Mouse (Mus musculus) neural tube, embryonic 11.5 days (tissue): ENCODE results near the gene Eno3. TPM values are rescaled to one million over a fixed set of nuclear protein-coding genes. Genes with fewer than 3 reads are reported as not detected.
A peak's percentile ranks its signal among the peaks of the same experiment; 100 is the strongest.

ENCODE experiments used
- ATAC-seq: fragments of 200-750 bp; cut with Nextera tagmentation; 2 replicates; pipeline ENCODE4 v1.8.0; 2017; ENCODE audit warnings: moderate number of reproducible peaks, mild to moderate bottlenecking, moderate TSS enrichment, moderate library complexity; ENCODE audit not compliant: insufficient read depth, low FRiP score, low TSS enrichment
- DNase-seq: peaks from one replicate; pipeline ENCODE4 v3.0.0-alpha.2; 2015; ENCODE audit warnings: low spot score
- H3K27ac ChIP-seq: fragments of 300-500 bp; sonication (generic); 2 replicates; pipeline ENCODE4 v1.5.1; 2014; ENCODE audit warnings: low read depth, mild to moderate bottlenecking, low read length
- H3K27me3 ChIP-seq: fragments of 300-500 bp; sonication (generic); 2 replicates; pipeline ENCODE4 v1.6.1; 2014; ENCODE audit warnings: mild to moderate bottlenecking, low read length, mixed read lengths; ENCODE audit not compliant: control insufficient read depth, insufficient read depth
- H3K36me3 ChIP-seq: fragments of 300-500 bp; sonication (generic); 2 replicates; pipeline ENCODE4 v1.6.1; 2014; ENCODE audit warnings: mild to moderate bottlenecking, low read length, moderate library complexity, mixed read lengths; ENCODE audit not compliant: control insufficient read depth, insufficient read depth
- H3K4me1 ChIP-seq: fragments of 300-500 bp; sonication (generic); 2 replicates; pipeline ENCODE4 v1.6.1; 2014; ENCODE audit warnings: low read length, mixed read lengths; ENCODE audit not compliant: control insufficient read depth, insufficient read depth
- H3K4me2 ChIP-seq: fragments of 300-500 bp; sonication (generic); 2 replicates; pipeline ENCODE4 v1.6.1; 2014; ENCODE audit warnings: low read depth, mild to moderate bottlenecking, moderate library complexity
- H3K4me3 ChIP-seq: fragments of 300-500 bp; sonication (generic); 2 replicates; pipeline ENCODE4 v1.5.1; 2014; ENCODE audit warnings: low read depth, low read length
- H3K9ac ChIP-seq: fragments of 300-500 bp; sonication (generic); 2 replicates; pipeline ENCODE4 v1.6.1; 2014; ENCODE audit warnings: mild to moderate bottlenecking, low read length
- H3K9me3 ChIP-seq: fragments of 300-500 bp; sonication (generic); 2 replicates; pipeline ENCODE4 v1.6.1; 2016; ENCODE audit warnings: low read length; ENCODE audit not compliant: control insufficient read depth
- WGBS: fragments of 180-500 bp; shearing (Covaris S2); extraction: QIAGEN DNeasy Blood & Tissue Kit; methylation state at CpG from one replicate; pipeline ENCODE4 v1.1.7; 2014; 5-methylcytosine and 5-hydroxymethylcytosine counted together
- polyA plus RNA-seq: library from polyadenylated mRNA; unstranded; fragments of >200 nt; fragmentation: Nextera tagmentation; extraction: Ambion mirVana; gene quantifications from 2 replicates; pipeline ENCODE4 v1.2.1, GENCODE M21; 2014

Eno3 gene
- polyA plus RNA-seq, 1 experiment from 2014 or later: 39.3 TPM

DNA sequence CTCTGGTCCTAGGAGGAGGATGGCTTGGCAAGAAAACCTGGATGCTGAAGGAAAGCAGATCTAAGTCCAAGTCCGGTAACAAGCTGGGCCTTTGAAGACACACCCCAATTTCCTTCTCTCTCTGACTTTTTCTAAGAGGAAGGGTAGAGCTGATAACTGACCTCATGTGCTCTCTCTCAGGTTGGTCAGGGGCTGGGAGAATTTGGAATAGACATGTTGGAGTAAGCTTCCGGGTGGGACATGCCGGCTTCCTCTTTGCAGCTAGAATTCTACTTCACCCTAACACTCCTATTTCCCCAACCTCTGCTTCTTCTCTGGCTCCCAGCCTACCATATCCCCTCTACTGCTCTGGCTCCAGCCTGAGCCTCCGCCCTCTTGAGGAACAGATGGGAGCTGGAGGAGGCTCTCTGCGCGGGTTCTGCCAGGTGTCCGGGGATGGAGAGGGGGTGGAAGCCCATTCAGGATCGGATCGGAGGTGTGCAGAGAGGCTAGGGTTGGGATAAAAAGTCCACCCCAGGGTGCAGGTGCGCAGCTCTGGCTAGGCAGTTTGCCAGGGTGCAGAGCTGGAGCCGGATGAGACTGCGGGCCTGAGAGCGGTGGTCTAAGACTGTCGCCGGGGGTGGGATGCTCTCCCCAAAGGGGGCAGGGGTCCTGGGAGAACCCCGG lies 30.0 kb downstream of the Eno3 start:
- H3K4me2 ChIP-seq: peak overlapping the region; percentile 87
- 2% methylated on average over 16 of the region's 16 CpGs for WGBS
- H3K27me3 ChIP-seq: no peaks in the 10 kb centered on the region
- H3K36me3 ChIP-seq: no peaks in the 10 kb centered on the region
- peak overlapping the region; percentile 46 for H3K27ac ChIP-seq
- no peaks in the 10 kb centered on the region for H3K9me3 ChIP-seq
- ATAC-seq: peak; percentile 36; the same call in 1 of the 2 replicates
- peaks cover 15% of the 10 kb centered on the region for H3K4me1 ChIP-seq
- H3K4me3 ChIP-seq: peak overlapping the region; percentile 85
- DNase-seq: peak; percentile 45
- H3K9ac ChIP-seq: peak overlapping the region; percentile 70

DNA sequence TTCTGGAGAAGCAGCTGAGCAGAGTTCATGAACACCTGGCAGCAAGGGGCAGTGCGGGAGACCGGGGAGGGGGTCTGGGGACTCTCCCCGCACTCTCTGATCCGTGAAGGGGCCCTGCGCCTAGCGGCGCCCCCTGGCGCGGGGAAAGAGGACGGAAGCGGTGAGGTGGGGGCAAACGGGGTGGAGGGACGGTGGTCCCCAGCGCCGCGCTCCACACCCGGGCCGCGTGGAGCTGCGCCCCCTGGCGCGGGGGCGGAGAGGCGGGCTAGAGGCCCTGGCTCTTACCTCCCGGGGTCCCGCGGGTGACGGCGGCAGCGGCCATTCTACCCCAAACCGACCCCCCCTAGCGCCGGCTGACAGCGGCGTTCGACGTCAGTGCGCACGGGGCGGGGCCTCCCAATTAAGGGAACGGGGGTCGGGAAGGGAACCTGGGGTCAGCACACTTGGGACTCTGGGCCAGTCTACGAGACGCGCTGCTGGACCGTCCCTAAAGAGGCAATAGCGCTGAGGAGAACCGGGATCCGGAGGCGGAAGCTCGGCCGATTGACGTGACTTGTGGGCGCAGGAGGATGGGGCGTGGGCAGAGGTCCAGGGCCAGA lies 30.7 kb downstream of the Eno3 start, which contains the start of gene Camta2:
Camta2 (minus strand) TSS at position 505 of the 599 bp plus-strand sequence.
- Histone ChIP-seq H3K36me3 (no peaks in the 10 kb centered on the region), H3K4me2 (peak within 1 kb of the TSS; percentile 87), H3K27ac (peak within 1 kb of the TSS; percentile 46), H3K4me1 (peaks cover 12% of the 10 kb centered on the region), H3K4me3 (peak within 1 kb of the TSS; percentile 85), H3K9me3 (no peaks in the 10 kb centered on the region), H3K9ac (peak within 1 kb of the TSS; percentile 70), H3K27me3 (no peaks in the 10 kb centered on the region)
- ATAC-seq: peak; percentile 77
- DNase-seq: peak; percentile 88
- 0% methylated on average over 55 of the region's 55 CpGs for WGBS

DNA sequence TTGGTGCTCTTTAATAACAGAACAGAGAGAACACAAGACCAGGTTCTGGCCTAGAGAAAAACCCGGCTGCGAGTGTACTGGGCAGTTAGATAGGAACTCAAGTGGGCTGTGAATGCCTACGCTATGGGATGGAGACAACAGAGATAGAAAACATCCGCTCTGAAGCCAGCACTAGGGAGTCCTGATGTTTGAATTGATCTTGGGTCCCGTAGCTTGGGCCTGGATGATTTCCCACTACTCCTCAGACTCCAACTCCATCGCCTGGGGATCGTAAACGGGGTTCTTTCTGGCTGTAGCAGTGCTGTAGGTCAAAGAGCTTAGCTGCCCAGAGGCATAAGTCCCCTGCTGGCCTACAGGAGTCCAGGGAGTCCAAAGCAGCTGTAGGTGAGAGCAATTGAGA lies 31.4 kb downstream of the Eno3 start:
- WGBS: 10% methylated on average over 8 of the region's 8 CpGs
- no peak overlapping the region for H3K27ac ChIP-seq
- ATAC-seq: no peak

DNA sequence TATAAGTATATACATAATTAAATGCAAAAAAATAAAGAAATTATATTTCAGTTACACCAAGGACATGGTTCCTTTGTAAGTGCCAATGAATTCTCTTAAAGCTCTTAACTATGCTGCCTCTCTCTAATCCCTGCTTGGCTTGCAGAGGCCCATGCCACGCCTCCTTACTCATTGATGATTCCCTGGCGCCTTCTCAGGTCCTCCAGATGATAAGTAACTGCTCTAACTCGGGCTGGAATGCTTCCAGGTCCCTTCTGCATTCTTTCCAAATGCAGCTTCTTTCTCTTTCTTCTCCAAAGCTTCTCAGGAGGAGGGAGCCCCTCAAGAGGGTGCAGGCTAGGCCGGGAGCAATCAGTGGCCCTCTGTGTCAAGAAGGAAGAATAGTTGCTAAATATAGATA lies 32.6 kb downstream of the Eno3 start:
- 66% methylated on average over 4 of the region's 4 CpGs for WGBS
- Histone ChIP-seq H3K9me3 (no peaks in the 10 kb centered on the region), H3K9ac (no peak overlapping the region), H3K4me3 (no peak overlapping the region), H3K36me3 (no peaks in the 10 kb centered on the region), H3K27me3 (no peaks in the 10 kb centered on the region), H3K27ac (no peak overlapping the region), H3K4me1 (peaks cover 12% of the 10 kb centered on the region), H3K4me2 (no peak overlapping the region)
- ATAC-seq: no peak
- no peak for DNase-seq

More for the DNA sequence above, 31.4 kb downstream of the Eno3 start:
- H3K9me3 ChIP-seq: no peaks in the 10 kb centered on the region
- peak overlapping the region; percentile 87 for H3K4me2 ChIP-seq
- H3K36me3 ChIP-seq: no peaks in the 10 kb centered on the region
- peak overlapping the region; percentile 70 for H3K9ac ChIP-seq
- peak overlapping the region; percentile 85 for H3K4me3 ChIP-seq
- H3K4me1 ChIP-seq: peaks cover 12% of the 10 kb centered on the region
- H3K27me3 ChIP-seq: no peaks in the 10 kb centered on the region
- DNase-seq: no peak

DNA sequence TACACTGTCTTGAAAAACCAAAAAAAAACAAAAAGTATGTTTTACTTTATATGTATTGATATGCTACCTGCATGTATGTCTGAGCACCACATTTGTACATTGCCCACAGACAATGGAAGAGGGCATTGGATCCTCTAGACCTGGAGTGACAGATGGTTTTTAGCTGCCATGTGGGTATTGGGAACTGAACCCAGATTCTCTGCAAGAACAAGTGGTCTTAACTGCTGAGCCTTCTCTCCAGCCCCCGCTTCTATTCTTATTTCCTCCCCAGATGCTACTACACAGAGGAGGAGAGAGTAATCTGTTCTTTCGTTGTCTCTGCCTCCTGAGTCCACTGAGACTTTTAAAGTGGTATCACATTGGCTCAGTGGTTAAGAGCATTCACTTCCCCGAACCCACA lies 36.5 kb downstream of the Eno3 start:
- no peak overlapping the region for H3K4me2 ChIP-seq
- H3K4me1 ChIP-seq: peaks cover 4% of the 10 kb centered on the region
- no peaks in the 10 kb centered on the region for H3K36me3 ChIP-seq
- no peaks in the 10 kb centered on the region for H3K9me3 ChIP-seq
- H3K9ac ChIP-seq: no peak overlapping the region
- H3K27me3 ChIP-seq: no peaks in the 10 kb centered on the region
- no peak for ATAC-seq
- no peak overlapping the region for H3K27ac ChIP-seq
- no peak overlapping the region for H3K4me3 ChIP-seq
- DNase-seq: no peak
- 74% methylated on average over 3 of the region's 3 CpGs for WGBS

DNA sequence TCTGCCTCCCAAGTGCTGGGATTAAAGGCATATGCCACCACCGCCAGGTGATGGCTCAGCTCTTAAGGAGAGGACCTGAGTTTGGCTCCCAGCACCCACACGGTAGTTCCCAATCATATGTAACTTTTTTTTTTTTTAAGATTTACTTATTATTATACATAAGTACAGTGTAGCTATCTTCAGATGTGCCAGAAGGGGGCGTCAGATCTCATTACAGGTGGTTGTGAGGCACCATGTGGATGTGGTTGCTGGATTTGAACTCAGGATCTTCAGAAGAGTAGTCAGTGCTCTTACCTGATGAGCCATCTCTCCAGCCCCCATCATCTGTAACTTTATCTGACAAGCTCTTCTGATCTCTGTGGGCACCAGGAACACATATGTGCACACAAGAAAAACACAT lies 40.4 kb downstream of the Eno3 start:
- Histone ChIP-seq H3K9ac (no peak overlapping the region), H3K36me3 (no peaks in the 10 kb centered on the region), H3K9me3 (no peaks in the 10 kb centered on the region), H3K27ac (no peak overlapping the region), H3K4me1 (peaks cover 13% of the 10 kb centered on the region), H3K4me2 (no peak overlapping the region), H3K4me3 (no peak overlapping the region), H3K27me3 (no peaks in the 10 kb centered on the region)
- 80% methylated on average over 3 of the region's 3 CpGs for WGBS
- ATAC-seq (no peak), DNase-seq (no peak)

DNA sequence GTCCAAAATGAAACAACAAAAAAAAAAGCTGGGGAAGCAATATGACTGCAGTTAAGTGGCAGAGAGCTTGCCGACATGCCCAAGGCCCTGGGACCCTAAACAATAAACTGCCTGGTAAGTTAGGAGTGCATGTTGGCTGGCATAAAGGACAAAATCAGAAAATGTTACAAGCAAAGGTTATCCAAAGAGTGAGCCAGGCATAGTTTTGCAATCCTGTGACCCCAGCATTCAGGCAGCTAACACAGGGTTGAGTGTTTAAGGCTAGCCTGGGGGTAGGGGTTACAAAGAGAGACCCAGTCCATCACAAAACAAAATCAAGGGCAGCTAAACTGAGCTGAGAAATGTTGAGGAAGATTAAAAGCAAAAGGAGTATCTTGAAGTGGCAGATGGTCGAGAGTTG lies 42.0 kb downstream of the Eno3 start:
- Histone ChIP-seq H3K9ac (no peak overlapping the region), H3K27ac (no peak overlapping the region), H3K4me1 (peaks cover 14% of the 10 kb centered on the region), H3K27me3 (no peaks in the 10 kb centered on the region), H3K4me3 (no peak overlapping the region), H3K36me3 (no peaks in the 10 kb centered on the region), H3K4me2 (no peak overlapping the region), H3K9me3 (no peaks in the 10 kb centered on the region)
- WGBS: 68% methylated on average over 2 of the region's 2 CpGs
- DNase-seq (no peak), ATAC-seq (no peak)

DNA sequence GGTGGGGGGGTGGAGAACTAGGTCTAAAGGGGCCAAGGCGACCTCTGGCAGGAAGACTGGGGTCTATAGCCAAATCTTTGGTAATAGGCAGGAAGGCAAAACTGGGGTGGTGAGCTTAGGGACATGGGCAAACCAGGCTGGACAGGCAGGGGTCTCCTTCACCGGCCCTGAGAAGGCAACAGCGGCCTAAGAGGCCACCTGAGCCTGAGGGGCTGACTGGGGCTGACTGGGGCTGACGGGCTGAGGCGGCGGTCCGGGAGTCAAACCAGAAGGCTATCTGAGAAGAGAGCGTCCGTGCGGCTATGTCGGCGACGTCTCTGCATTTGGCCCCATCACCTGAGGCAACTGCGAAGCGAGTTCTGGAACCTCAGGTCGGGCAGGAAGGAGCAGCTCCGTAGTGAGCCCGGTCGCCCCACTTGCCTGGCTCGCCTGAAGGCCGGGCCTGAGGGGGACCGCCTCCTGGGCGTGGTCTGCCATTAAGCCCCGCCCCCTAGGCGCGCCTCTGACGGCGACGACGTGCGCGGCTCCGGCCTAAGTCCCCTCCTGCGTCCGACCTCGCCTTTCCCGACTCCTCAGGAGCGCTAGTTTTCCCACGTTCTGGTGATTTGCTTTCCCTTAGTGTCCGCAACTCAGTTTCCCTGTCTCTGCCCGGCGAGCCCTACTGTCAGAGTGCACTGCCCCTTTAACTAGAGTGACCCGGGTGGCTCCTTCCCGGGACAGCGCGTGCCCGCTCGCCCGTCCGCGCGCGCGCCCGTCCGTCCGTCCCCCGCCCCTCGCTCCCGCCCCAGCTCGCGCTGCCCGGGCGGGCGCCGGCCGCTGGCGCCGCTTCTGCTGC lies 42.9 kb downstream of the Eno3 start, which contains the start of the genes Inca1 and Kif1c:
Inca1 (minus strand) TSS at position 434 of the 835 bp plus-strand sequence.
Kif1c (plus strand) TSS at position 827 of the 835 bp plus-strand sequence.
- ATAC-seq (peak; percentile 91), DNase-seq (peak; percentile 94)
- no peaks in the 10 kb centered on the region for H3K36me3 ChIP-seq
- peak within 1 kb of the TSS; percentile 94 for H3K4me3 ChIP-seq
- WGBS: 1% methylated on average over 41 of the region's 69 CpGs
- H3K27ac ChIP-seq: peak within 1 kb of the TSS; percentile 79
- H3K4me1 ChIP-seq: peaks cover 14% of the 10 kb centered on the region
- H3K9me3 ChIP-seq: no peaks in the 10 kb centered on the region
- H3K4me2 ChIP-seq: peak within 1 kb of the TSS; percentile 71
- H3K9ac ChIP-seq: peak within 1 kb of the TSS; percentile 92
- no peaks in the 10 kb centered on the region for H3K27me3 ChIP-seq
